ENCODE assay signal across 23 mouse cellular contexts in the genomic region with DNA sequence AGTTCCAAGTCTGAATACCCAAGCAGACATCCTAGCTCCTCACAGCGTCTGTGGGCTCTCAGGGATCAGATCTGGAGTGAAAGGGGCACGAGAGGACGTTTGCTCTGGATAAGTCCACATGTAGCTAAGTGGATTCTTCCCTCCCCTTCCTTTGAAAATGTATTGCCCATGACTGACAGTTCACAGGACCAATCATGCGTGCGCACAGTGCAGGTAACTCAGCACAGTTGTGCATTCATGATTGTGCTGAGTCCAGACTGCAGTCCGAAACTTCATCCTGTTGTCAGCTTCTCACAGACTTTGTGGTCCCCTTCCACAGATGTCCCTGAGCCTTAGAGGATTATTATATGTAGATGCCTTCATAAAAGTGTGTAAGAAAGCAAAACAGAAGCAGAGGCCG. TPM values are rescaled to one million over a fixed set of nuclear protein-coding genes. Genes with fewer than 3 reads are reported as not detected.
"Had no signal": no experiment of that assay in that cellular context is flagged by ENCODE, and none has a peak within 500 bp of the region (broad histone marks: within the 10 kb centered on the region; RNA-seq: fewer than 3 reads in every experiment).

No protein-coding gene starts in this region.

- H3K9me3 ChIP-seq: limb, embryonic 13.5 days; midbrain, embryonic 12.5 days; midbrain, embryonic 15.5 days; neural tube, embryonic 13.5 days had no signal

- DNase-seq: kidney, adult 2 months; kidney, postnatal 25 days; liver; lung, adult 18-20 months; lung, postnatal 14 days; right cerebral cortex, adult 18-20 months; right cerebral cortex, postnatal 14 days; right cerebral cortex, postnatal 4 days; thymus, adult 2 months; thymus, postnatal 14 days; thymus, postnatal 4 days had no signal

- H3K9ac ChIP-seq: limb, embryonic 13.5 days; liver, embryonic 12.5 days; liver, embryonic 15.5 days; midbrain, embryonic 12.5 days; midbrain, embryonic 15.5 days; neural tube, embryonic 13.5 days had no signal

- H3K27me3 ChIP-seq: limb, embryonic 13.5 days; liver, embryonic 12.5 days; liver, embryonic 15.5 days; midbrain, embryonic 12.5 days; midbrain, embryonic 15.5 days; neural tube, embryonic 13.5 days had no signal

- H3K36me3 ChIP-seq: limb, embryonic 13.5 days; liver, embryonic 15.5 days; midbrain, embryonic 12.5 days; midbrain, embryonic 15.5 days; neural tube, embryonic 13.5 days had no signal

- H3K4me2 ChIP-seq: limb, embryonic 13.5 days; liver, embryonic 12.5 days; liver, embryonic 15.5 days; midbrain, embryonic 12.5 days; midbrain, embryonic 15.5 days; neural tube, embryonic 13.5 days had no signal

- H3K4me1 ChIP-seq: liver, embryonic 12.5 days; liver, embryonic 15.5 days; midbrain, embryonic 12.5 days; midbrain, embryonic 15.5 days; neural tube, embryonic 13.5 days had no signal

- H3K27ac ChIP-seq: kidney, postnatal 0 days; limb, embryonic 13.5 days; liver, embryonic 12.5 days; liver, embryonic 15.5 days; macrophage; midbrain, embryonic 12.5 days; midbrain, embryonic 15.5 days; neural tube, embryonic 13.5 days; stomach, postnatal 0 days had no signal

- ATAC-seq: intestine, embryonic 16.5 days; liver, embryonic 12.5 days; midbrain, embryonic 15.5 days had no signal

- H3K4me3 ChIP-seq: limb, embryonic 13.5 days; liver, embryonic 12.5 days; liver, embryonic 15.5 days; midbrain, embryonic 12.5 days; midbrain, embryonic 15.5 days; myocyte; neural tube, embryonic 13.5 days had no signal

RNA-seq across cellular contexts. Expression of gene Catsper3, which starts 10.0 kb away (rescaled TPM):
- polyA plus RNA-seq: intestine, embryonic 16.5 days; limb, embryonic 13.5 days; liver, embryonic 12.5 days; liver, embryonic 15.5 days; lung, embryonic 16.5 days; macrophage; neural tube, embryonic 13.5 days; thymus, adult 2 months had no signal
